Mouse (Mus musculus): ENCODE data around the gene Atp6v0a2.

The Atp6v0a2 gene

DNA sequence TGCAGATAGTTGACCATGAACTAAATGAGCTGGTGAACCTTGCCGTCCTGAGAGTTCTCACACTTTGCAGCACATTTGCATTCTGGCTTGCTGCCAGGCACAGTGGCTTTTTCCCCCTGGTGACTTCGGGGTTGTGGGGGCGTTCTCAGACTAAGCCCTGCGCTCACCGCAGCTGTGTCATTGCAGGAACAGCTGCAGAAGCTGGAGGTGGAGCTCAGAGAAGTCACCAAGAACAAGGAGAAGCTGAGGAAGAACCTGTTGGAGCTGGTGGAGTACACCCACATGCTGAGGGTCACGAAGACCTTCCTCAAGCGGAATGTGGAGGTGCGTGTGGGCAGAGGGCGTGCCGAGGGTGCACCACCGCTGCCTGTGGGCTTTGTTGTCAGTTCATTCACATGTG is 8.9 kb downstream of the Atp6v0a2 start:
- DNase-seq: no peak

DNA sequence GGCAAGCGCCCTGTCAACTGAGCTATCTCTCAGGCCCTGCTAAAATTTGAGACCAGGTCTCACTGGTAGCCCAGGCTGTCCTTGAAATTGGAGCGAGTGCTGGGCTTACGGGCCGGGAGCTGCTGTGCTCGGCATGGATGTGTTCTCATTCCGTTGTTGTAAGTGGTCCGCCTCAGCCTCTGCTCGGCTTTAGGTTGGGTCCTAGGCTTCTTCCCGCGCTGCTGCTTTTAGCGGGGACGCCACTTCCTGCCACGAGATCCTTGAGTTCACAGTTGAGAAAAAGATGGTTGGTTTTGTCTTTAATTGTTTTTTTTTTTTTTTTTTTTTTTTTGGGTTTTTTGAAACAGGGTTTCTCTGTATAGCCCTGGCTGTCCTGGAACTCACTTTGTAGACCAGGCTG is 9.5 kb downstream of the Atp6v0a2 start:
- no peak for DNase-seq

DNA sequence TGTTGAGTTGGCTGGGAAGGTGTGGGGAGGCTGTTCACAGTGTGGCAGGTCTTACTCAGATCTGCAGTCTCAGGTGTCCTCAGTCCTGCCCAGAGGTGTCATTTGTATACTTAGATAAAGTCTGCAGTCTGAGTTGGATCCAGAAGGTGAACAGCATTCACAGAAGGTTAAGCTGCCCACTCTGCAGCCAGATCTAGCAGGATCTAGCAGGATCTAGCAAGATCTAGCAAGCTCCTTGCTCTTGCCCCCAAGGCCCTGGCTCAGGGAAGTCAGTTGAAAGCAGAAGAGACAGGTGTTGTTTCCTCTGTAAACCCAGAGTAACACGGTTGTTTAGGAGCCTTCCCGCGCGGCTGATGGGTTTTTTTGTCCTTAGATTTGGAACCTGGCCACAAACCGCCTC is 85.4 kb downstream of the Atp6v0a2 start:
- DNase-seq: no peak

DNA sequence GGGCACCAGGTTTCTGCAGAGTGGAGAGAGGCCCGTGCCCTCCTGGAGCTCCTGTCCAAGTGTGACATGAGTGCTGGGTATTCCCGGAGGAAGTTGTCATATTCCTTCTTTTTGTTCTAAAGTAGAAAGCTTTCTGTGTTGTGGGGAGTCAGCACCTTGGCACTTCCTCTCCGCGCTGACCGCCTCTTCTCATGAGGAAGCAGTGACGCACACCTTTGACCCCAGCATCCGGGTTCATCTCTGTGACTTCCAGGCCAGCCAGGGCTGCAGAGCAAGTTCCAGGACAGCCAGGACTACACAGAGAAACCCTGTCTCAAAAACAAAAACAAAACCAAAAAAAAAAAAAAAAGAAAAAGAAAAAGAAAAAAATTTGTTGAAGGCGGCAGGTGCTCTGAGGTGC is 86.8 kb downstream of the Atp6v0a2 start:
- DNase-seq: peak; percentile 19 to 41

DNA sequence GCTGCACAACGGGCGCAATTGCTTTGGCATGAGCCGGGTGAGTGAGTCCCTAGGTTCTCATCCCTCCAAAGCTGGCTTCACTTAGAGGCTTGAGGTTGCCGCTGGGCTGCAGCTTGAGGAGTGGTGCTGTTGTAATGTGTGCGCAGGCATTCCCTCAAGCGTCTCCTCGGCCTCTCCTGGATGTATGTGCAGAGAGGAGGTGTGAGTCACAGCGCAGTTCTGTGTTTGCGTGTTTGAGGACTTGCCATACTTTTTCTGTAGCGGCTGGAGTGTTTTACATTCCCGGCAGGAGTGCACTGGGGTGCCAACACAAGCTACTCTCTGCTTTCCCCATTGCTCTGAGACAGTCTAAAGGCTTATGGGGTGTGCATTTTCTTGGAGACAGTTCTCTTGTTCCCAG is 89.6 kb downstream of the Atp6v0a2 start:
- no peak for DNase-seq

DNA sequence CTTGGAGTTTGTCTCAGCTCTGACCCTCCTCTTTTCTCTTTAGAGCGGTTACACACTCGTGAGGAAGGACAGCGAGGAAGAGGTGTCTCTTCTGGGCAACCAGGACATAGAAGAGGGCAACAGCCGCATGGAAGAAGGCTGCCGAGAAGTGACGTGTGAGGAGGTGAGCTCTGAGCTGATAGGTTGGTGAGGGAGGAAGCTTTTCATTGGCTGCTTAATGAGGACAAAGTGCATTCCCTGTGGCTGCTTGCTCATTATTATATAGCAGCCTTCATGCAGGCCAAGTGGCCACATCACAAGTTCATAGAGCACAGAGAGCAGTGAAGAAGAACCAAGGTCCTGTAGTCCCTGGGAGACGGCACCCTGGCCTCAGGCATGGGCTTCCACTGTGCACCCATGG is 90.0 kb downstream of the Atp6v0a2 start:
- DNase-seq: no peak

DNA sequence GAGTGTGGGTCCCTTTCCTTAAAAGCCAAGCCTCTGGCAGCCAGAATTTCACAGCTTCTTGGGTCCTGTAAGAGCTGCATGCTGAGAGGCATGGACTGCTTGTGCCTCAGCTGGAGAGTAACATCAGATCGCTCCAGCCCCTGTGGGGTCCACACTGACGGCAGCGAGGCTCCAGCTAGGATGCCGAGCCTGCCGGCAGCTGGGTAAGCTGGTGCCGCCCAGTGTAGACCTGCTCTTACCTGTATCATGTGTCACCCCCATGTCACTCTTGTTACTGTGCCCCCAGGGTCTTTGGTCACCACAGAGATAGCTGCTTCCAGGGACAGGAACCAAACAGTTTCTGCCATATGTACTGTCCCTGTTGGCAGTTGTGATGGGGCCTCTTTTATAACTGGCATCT is 94.7 kb downstream of the Atp6v0a2 start:
- no peak for DNase-seq

DNA sequence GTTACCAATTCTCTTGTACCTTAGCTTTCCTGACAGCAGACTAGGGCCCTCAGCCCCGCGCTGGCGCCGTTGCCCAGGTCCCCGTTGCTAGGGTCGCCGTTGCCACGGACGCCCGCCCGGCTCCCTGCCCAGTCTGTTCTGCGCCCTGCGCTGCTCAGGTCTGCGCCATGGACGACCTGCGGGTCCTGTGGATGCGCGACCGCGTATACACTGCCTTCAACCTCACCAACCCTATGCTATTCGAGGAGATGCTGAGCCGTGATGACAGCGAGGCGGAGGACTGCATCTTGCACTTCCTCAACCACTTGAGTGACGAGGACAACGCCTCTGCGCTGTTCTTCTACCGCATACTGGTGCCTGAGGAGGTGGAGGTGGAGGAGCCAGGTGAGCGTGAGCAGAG is 96.6 kb downstream of the Atp6v0a2 start, which contains the start of gene Dnah10:
Gene Dnah10 (plus strand): TSS at position 89 of the 400 bp plus-strand sequence.
- DNase-seq: no peak

DNA sequence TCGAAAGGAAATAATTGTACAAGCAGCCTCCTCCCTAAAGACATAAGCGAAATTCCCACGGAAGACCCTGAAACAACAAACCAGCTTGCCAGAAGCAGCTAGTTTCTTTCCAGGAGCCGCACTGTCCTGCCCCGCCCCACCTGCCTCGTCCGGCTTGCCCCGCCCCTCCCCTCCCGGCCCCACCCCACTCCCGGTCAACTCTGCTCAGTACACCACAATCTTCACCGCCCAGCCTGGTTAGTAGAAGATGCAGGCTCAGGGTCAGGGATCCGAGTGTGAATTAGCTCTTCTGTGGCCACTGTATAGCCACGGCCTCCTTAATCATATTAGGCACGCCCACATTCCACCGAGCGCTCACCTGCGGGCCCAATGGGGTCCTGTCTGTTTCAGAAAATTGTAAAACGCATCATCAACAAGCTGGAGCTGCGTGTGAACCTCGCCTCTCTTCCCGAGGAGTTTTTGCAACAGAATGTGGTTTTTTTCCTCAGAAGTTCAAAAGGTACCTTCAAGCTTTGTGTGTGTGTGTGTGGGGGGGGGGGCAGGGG is 101.4 kb downstream of the Atp6v0a2 start:
- DNase-seq: no peak

DNA sequence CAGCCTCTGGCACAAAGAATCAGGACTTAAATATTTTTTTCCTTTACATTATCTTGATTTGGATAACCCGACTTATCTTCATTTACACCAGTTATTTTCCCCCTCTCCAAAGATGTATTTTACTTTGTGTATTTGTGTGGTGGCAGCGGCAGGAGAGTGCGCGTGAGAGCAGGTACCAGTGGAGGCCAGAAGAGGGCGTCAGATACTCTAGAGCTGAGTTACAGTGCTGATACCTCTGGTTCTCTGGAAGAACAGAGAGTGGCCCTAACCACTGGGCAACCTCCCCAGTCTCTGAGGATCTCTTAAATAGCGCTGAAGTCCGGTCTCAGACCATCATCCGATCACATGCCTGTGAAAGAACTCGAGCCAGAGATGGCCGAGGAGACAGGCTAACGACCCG is 105.6 kb downstream of the Atp6v0a2 start:
- no peak for DNase-seq

DNA sequence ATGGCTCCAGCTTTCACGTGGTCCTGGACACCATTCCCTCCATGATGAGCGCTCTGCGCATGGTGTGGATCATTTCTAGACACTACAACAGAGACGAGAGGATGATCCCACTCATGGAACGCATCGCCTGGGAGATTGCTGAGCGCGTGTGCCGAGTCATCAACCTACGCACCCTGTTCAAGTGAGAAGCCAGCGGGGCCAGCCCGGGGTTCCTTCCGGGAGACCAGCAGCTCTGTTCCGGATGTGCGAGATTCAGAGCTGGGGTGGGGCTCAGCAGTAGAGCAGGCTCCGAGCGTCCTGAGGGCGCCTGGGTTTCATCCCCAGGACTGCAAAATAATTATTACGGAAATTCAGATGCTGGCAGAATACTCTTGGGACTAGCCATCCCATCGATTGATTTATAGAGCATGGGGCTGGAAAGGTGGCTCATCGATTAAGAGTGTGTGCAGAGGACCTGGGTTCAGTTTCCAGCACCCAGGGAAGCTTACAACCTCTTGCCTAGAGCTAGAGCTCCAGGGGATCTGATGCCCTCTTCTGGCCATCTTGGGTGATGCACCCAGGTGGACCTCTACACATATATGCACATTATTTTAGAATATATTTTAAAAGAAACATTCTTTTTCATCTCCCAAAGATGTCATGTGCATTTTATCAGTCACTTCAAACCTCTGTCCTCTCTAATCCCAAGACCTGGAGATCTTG is 113.7 kb downstream of the Atp6v0a2 start:
- DNase-seq: no peak

DNA sequence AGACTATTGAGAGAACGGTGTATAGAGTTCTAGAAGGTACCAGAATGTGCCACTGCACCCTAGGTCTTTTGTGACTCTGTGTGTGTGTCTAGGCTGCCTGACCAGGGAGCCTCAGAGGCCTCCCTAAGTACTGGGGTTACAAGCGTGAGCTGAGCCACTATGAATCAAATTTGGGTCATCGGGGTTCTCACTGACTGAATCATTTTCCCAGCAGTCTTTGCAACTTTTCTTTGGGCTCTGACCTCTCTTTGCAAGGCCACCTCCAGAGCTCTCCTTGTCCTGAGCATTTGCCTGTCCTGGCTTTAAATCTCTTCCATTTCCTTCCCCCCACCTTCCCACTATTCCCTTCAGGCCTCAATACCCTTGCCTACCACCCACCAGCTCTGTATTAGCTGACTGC is 115.5 kb downstream of the Atp6v0a2 start:
- no peak for DNase-seq

DNA sequence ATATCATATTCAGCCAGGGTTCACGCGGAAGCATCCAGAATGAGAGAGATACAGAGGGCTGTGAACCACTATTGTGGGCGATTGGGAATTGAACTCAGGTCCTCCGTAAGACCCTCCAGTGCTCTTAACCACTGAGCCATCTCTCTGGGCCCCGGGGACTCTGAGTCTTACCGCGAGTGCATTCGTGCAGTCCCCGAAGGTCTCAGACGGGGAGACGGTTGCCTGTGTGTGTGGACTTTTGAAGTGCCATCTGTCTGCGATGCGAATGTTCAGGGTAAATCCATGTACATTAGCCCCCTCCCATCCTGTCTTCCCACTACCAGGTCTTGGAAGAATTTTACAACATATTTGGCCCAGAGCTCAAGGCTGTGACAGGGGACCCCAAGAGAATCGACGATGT is 117.8 kb downstream of the Atp6v0a2 start:
- no peak for DNase-seq

DNA sequence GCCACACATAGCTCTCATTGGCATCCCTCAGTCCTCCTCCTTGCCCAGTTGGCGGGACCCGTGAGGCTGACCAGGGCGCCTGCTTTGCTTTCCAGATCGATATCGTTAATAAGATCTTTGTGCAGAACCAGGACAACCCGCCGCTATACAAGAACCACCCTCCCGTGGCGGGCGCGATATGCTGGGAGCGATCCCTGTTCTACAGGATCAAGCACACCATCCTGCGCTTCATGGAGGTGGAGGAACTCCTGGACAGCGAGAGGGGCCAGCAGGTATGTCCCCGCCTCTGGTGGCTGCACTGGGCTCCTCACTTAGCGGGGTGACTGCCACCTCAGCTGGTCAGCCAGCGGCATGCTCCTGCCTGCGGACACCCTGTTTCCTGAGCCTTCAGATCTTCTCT is 119.9 kb downstream of the Atp6v0a2 start:
- DNase-seq: no peak

DNA sequence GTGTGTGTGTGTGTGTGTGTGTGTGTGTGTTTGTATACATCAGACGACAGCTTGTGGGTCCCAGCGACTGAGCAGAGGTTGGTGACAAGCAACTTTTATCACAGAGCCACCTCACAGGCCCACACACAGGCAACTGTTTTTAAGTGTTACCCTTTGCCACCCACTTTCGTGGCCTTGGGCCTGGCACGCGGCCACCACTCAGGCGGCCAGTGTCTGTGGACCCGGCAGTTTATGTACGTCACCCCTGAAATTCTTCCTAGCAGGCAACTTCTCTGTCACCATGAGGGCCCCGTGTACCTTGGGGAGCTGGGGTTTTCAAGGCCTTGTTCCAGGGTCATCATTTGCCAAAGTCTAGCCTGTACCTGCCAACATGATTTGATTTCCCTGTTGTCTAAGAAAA is 123.3 kb downstream of the Atp6v0a2 start:
- DNase-seq: no peak

DNA sequence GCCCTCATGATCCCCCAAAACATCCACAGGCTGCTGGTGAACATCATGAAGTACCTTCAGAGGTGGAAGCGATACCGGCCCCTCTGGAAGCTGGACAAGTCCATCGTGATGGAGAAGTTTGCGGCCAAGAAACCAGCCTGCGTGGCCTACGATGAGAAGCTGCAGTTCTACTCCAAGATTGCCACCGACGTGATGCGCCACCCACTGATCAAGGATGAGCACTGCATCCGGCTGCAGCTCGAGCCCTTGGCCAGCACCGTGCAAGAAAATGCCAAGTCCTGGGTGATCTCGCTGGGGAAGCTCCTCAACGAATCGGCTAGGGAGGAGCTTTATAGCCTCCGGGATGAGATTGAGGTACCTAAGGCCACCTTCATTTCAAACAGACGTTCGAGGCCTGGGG is 132.6 kb downstream of the Atp6v0a2 start:
- peak in 1 of 2 experiments; percentile 29 for DNase-seq

DNA sequence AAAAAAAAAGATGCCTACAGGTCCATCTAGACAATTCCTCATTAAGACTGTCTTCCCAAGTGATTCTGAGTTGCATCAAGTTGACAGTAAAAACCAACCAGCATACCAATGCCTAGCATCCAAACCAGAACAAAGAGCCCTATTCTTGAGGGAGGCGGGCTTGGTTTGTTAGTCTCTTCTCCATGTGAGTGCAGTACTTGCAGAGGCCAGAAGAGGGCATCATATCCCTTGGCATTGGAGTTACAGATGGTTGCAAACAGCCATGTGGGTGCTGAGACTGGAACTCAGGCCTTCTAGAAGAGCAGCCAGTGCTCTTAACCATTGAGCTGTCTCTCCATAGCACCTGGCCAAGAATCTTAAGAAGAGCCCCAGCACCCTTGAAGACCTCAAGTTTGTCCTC is 133.4 kb downstream of the Atp6v0a2 start:
- no peak for DNase-seq

Measured in lung, postnatal 4 days (tissue).